Mouse (Mus musculus) olfactory bulb, adult 2 months (tissue): ENCODE measurements at regions not wholly inside any gene's neighbourhood (a gene's known extent, or its start where the extent isn't known, plus 50 kb on each side); places are given as distances from the start of the nearest gene placed in this dataset.

Experiments
- CTCF ChIP-seq: fragments of 200-500 bp; IDR thresholded peaks from 2 replicates; pipeline ENCODE4 v1.5.1; 2012; ENCODE audit warnings: low read depth, mild to moderate bottlenecking, low read length, moderate library complexity; ENCODE audit not compliant: insufficient read depth
- POLR2A ChIP-seq: fragments of 200-500 bp; IDR thresholded peaks from 2 replicates; pipeline ENCODE4 v1.6.1; 2012; ENCODE audit warnings: mild to moderate bottlenecking, low read depth, low read length, moderate library complexity; ENCODE audit not compliant: insufficient read depth

DNA sequence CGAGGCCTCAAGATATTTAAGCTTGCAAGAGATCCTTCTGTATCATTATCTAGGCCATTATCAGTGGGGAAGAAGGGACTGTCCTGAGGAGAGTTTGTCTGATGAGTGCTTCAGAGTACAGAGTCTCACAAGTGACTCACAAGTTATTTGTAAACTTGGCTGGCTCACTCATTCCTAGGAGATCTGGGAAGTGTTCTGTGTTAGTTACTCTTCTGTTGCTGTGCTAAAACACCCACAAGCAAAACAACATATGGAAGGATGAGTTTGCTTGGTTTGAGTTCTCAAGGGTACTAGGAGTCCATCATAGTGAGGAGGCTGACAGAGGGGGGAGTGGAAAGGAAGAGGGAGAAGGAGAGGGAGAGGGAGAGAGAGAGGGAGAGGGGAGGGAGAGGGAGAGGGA lies 224.0 kb upstream of the Adamts16 start:
- TF ChIP-seq CTCF (no peak), POLR2A (no peak)
